Mouse (Mus musculus) MEL (cell line): ENCODE measurements around the gene Slc4a2. TPM values are rescaled to one million over a fixed set of nuclear protein-coding genes. Genes with fewer than 3 reads are reported as not detected.

Source experiments
- DNase-seq: peaks from one replicate; pipeline ENCODE4 v3.0.0; 2011; ENCODE audit warnings: low read depth, low spot score
- H3K27ac ChIP-seq: 2 replicates; pipeline ENCODE4 v1.5.1; 2012; ENCODE audit warnings: low read depth, mild to moderate bottlenecking, control low read depth, low read length, moderate library complexity; ENCODE audit not compliant: control insufficient read depth
- H3K27me3 ChIP-seq, 2 experiments: fragments of 150-350 bp in 1 of 2; sonication (generic) in 1 of 2; 2 replicates each; pipeline ENCODE4 v1.6.1; 2012; ENCODE audit warnings: low read length in 2 of 2, mild to moderate bottlenecking in 2 of 2, improper control_type of control experiment in 1 of 2, moderate library complexity in 1 of 2; ENCODE audit not compliant: insufficient read depth in 2 of 2, control insufficient read depth in 1 of 2
- H3K36me3 ChIP-seq, 2 experiments: 2 replicates each; pipeline ENCODE4 v1.6.1; 2012 to 2014; ENCODE audit warnings: low read length in 2 of 2, improper control_type of control experiment in 1 of 2, inconsistent platforms in 1 of 2, mild to moderate bottlenecking in 1 of 2; ENCODE audit not compliant: insufficient read depth in 2 of 2, control insufficient read depth in 1 of 2
- H3K4me1 ChIP-seq, 2 experiments: fragments of 150-350 bp in 1 of 2; sonication (generic) in 1 of 2; 2 replicates each; pipeline ENCODE4 v1.6.1; 2012; ENCODE audit warnings: low read length in 2 of 2, improper control_type of control experiment in 1 of 2, mild to moderate bottlenecking in 1 of 2; ENCODE audit not compliant: insufficient read depth in 2 of 2, control insufficient read depth in 1 of 2
- H3K4me3 ChIP-seq, 2 experiments: fragments of 150-350 bp in 1 of 2; sonication (generic) in 1 of 2; 2 replicates each; pipeline ENCODE4 v1.5.1; 2012; ENCODE audit warnings: low read depth in 2 of 2, low read length in 2 of 2, mild to moderate bottlenecking in 2 of 2, moderate library complexity in 2 of 2, control low read depth in 1 of 2, improper control_type of control experiment in 1 of 2; ENCODE audit not compliant: control insufficient read depth in 1 of 2, insufficient read depth in 1 of 2
- H3K79me2 ChIP-seq: 2 replicates; pipeline ENCODE4 v1.6.1; 2012; ENCODE audit warnings: mild to moderate bottlenecking, low read length, moderate library complexity; ENCODE audit not compliant: control insufficient read depth, poor library complexity, insufficient read depth
- H3K9ac ChIP-seq: 2 replicates; pipeline ENCODE4 v1.6.1; 2012; ENCODE audit warnings: low read depth, mild to moderate bottlenecking, control low read depth, low read length, moderate library complexity; ENCODE audit not compliant: control insufficient read depth, poor library complexity, severe bottlenecking
- H3K9me3 ChIP-seq: fragments of 150-350 bp; sonication (generic); replicated peaks from 2 replicates; pipeline ENCODE4 v1.6.1; 2012; ENCODE audit warnings: mild to moderate bottlenecking, low read length, improper control_type of control experiment, moderate library complexity; ENCODE audit not compliant: insufficient read depth
- CHD1 ChIP-seq: IDR thresholded peaks from 2 replicates; pipeline ENCODE4 v1.6.1; 2012; ENCODE audit warnings: low read depth, mild to moderate bottlenecking, inconsistent platforms, low read length, improper control_type of control experiment
- CHD2 ChIP-seq: IDR thresholded peaks from 2 replicates; pipeline ENCODE4 v1.6.1; 2011; ENCODE audit warnings: low read length, improper control_type of control experiment
- EP300 ChIP-seq, 2 experiments: IDR thresholded peaks; 2 replicates each; pipeline ENCODE4 v1.6.1; 2011; ENCODE audit warnings: improper control_type of control experiment in 2 of 2, low read length in 2 of 2, low read depth in 1 of 2, mild to moderate bottlenecking in 1 of 2
- ETS1 ChIP-seq: IDR thresholded peaks from 2 replicates; pipeline ENCODE4 v1.6.1; 2012; ENCODE audit warnings: low read depth, mild to moderate bottlenecking, inconsistent platforms, low read length, improper control_type of control experiment, moderate library complexity
- GABPA ChIP-seq: IDR thresholded peaks from 2 replicates; pipeline ENCODE4 v1.6.1; 2012; ENCODE audit warnings: low read depth, mild to moderate bottlenecking, inconsistent platforms, low read length, improper control_type of control experiment, moderate library complexity
- KAT2A ChIP-seq: conservative IDR thresholded peaks from 2 replicates; pipeline ENCODE4 v1.6.1; 2012; ENCODE audit warnings: low read depth, low read length, improper control_type of control experiment, inconsistent platforms
- MAFK ChIP-seq: IDR thresholded peaks from 2 replicates; pipeline ENCODE4 v1.6.1; 2011; ENCODE audit warnings: low read depth, mild to moderate bottlenecking, low read length, improper control_type of control experiment, borderline replicate concordance
- MAZ ChIP-seq: IDR thresholded peaks from 2 replicates; pipeline ENCODE4 v1.6.1; 2012; ENCODE audit warnings: low read depth, mild to moderate bottlenecking, inconsistent platforms, low read length, improper control_type of control experiment
- MEF2A ChIP-seq: IDR thresholded peaks from 2 replicates; pipeline ENCODE4 v1.6.1; 2014; ENCODE audit warnings: low read depth, mild to moderate bottlenecking, inconsistent platforms, low read length, improper control_type of control experiment; ENCODE audit not compliant: poor library complexity, insufficient replicate concordance, severe bottlenecking; ENCODE audit errors: extremely low read depth
- MYC ChIP-seq: IDR thresholded peaks from 2 replicates; pipeline ENCODE4 v1.6.1; 2011; ENCODE audit warnings: low read depth, mild to moderate bottlenecking, low read length, improper control_type of control experiment, moderate library complexity
- POLR2A ChIP-seq, 2 experiments: IDR thresholded peaks; 2 replicates each; pipeline ENCODE4 v1.6.1; 2011 to 2012; ENCODE audit warnings: low read length in 2 of 2, mild to moderate bottlenecking in 2 of 2, control low read depth in 1 of 2, improper control_type of control experiment in 1 of 2, low read depth in 1 of 2, moderate library complexity in 1 of 2; ENCODE audit not compliant: control insufficient read depth in 1 of 2, insufficient read depth in 1 of 2, poor library complexity in 1 of 2
- POLR2AphosphoS5 ChIP-seq: IDR thresholded peaks from 2 replicates; pipeline ENCODE4 v1.6.1; 2012; ENCODE audit warnings: low read depth, borderline replicate concordance, mild to moderate bottlenecking, inconsistent platforms, low read length, moderate library complexity, mixed read lengths
- RAD21 ChIP-seq: IDR thresholded peaks from 2 replicates; pipeline ENCODE4 v1.6.1; 2011; ENCODE audit warnings: mild to moderate bottlenecking, low read depth, low read length, improper control_type of control experiment
- SIN3A ChIP-seq: IDR thresholded peaks from 2 replicates; pipeline ENCODE4 v1.6.1; 2012; ENCODE audit warnings: low read length, improper control_type of control experiment, inconsistent platforms
- SMC3 ChIP-seq: IDR thresholded peaks from 2 replicates; pipeline ENCODE4 v1.6.1; 2011; ENCODE audit warnings: low read depth, low read length, improper control_type of control experiment
- TBP ChIP-seq: IDR thresholded peaks from 2 replicates; pipeline ENCODE4 v1.8.0; 2011; ENCODE audit warnings: low read depth, low read length, improper control_type of control experiment
- TCF12 ChIP-seq: IDR thresholded peaks from 2 replicates; pipeline ENCODE4 v1.6.1; 2014; ENCODE audit warnings: low read depth, mild to moderate bottlenecking, inconsistent platforms, low read length, improper control_type of control experiment, moderate library complexity
- UBTF ChIP-seq: IDR thresholded peaks from 2 replicates; pipeline ENCODE4 v1.6.1; 2012; ENCODE audit warnings: low read depth, mild to moderate bottlenecking, inconsistent platforms, low read length, improper control_type of control experiment, moderate library complexity, borderline replicate concordance; ENCODE audit not compliant: insufficient read depth
- USF1 ChIP-seq: IDR thresholded peaks from 2 replicates; pipeline ENCODE4 v1.6.1; 2014; ENCODE audit warnings: low read depth, mild to moderate bottlenecking, inconsistent platforms, low read length, improper control_type of control experiment, moderate library complexity
- USF2 ChIP-seq, 2 experiments: IDR thresholded peaks; 2 replicates each; pipeline ENCODE4 v1.6.1; 2011 to 2012; ENCODE audit warnings: improper control_type of control experiment in 2 of 2, low read length in 2 of 2, borderline replicate concordance in 1 of 2, inconsistent platforms in 1 of 2, low read depth in 1 of 2, mild to moderate bottlenecking in 1 of 2; ENCODE audit not compliant: insufficient read depth in 1 of 2
- ZKSCAN1 ChIP-seq: IDR thresholded peaks from 2 replicates; pipeline ENCODE4 v1.6.1; 2012; ENCODE audit warnings: low read depth, mild to moderate bottlenecking, inconsistent platforms, low read length, improper control_type of control experiment, moderate library complexity
- ZMIZ1 ChIP-seq: IDR thresholded peaks from 2 replicates; pipeline ENCODE4 v1.6.1; 2012; ENCODE audit warnings: low read depth, mild to moderate bottlenecking, inconsistent platforms, low read length, improper control_type of control experiment, moderate library complexity
- ZNF384 ChIP-seq: IDR thresholded peaks from 2 replicates; pipeline ENCODE4 v1.6.1; 2012; ENCODE audit warnings: low read depth, mild to moderate bottlenecking, inconsistent platforms, low read length, improper control_type of control experiment
- polyA plus RNA-seq, 2 experiments: library from polyadenylated mRNA; stranded (reverse) in 1 of 2; unstranded in 1 of 2; fragments of >175 nt in 1 of 2; fragments of >200 nt in 1 of 2; gene quantifications; 2 replicates each; pipeline versions ENCODE4 v1.2.1 to v1.2.4; 2012; ENCODE audit warnings: low replicate concordance in 2 of 2, low read depth in 1 of 2; ENCODE audit not compliant: insufficient read length in 2 of 2, insufficient read depth in 1 of 2, missing spikeins in 1 of 2
- total RNA-seq: library from RNA; depleted of rRNA; stranded (reverse); fragments of 300-350 nt; gene quantifications from 2 replicates; pipeline ENCODE4 v1.2.3, GENCODE M21; 2012

Slc4a2 gene
- total and polyA plus RNA-seq, 3 experiments: 20.9 to 56.3 TPM; not detected in 1

DNA sequence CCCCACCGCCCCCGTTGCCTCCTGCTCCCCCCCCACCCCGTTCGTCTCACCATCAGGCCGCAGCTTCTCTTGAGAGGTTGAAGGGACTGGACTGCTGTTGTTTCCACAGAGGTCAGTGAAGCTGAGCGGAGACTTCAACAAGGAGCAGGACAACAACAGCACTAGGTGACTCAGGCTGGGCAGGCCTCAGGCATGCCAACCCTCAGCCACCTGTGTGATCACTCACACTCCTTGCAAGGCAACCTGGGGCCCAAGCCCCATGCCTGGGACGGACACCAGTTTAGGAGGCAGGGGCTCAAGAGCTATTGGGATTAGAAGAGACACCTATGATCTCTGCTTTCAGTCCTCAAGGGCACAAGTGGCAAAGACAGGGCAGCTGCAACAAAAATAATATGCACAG lies 31.8 kb upstream of the Slc4a2 start, which contains the start of gene Atg9b:
Gene Atg9b, minus strand, starts transcription at position 280 of the 400 bp plus-strand sequence.
- no peaks in the 10 kb centered on the region for H3K27me3 ChIP-seq
- peaks cover 10 to 19% of the 10 kb centered on the region in 2 experiments for H3K4me1 ChIP-seq
- no peaks in the 10 kb centered on the region for H3K9me3 ChIP-seq
- H3K36me3 ChIP-seq: peaks cover 0 to 14% of the 10 kb centered on the region in 2 experiments; a peak in 2 of 4 replicates
- H3K79me2 ChIP-seq: peaks cover 21% of the 10 kb centered on the region
- peak within 1 kb of the TSS; percentile 90 for H3K27ac ChIP-seq
- H3K9ac ChIP-seq: peak within 1 kb of the TSS; percentile 56
- H3K4me3 ChIP-seq: no peak within 1 kb of the TSS
- TF ChIP-seq TCF12: no peak
- TF ChIP-seq ZMIZ1: no peak
- TF ChIP-seq USF1: no peak
- TF ChIP-seq MAFK: no peak
- DNase-seq: no peak

- H3K9ac ChIP-seq: peak overlapping the region; percentile 56
- peak overlapping the region; percentile 90; the same call in 1 of the 2 replicates for H3K27ac ChIP-seq
- H3K9me3 ChIP-seq: no peaks in the 10 kb centered on the region
- peaks cover 12% of the 10 kb centered on the region for H3K79me2 ChIP-seq
- DNase-seq: no peak
- no peaks in the 10 kb centered on the region for H3K27me3 ChIP-seq
- H3K4me3 ChIP-seq: no peak overlapping the region
- H3K4me1 ChIP-seq: peaks cover 14 to 16% of the 10 kb centered on the region in 2 experiments
- H3K36me3 ChIP-seq: peaks cover 0 to 18% of the 10 kb centered on the region in 2 experiments; a peak in 3 of 4 replicates
- no peak for TF ChIP-seq KAT2A
- no peak for TF ChIP-seq MEF2A
- no peak for TF ChIP-seq UBTF
- no peak for TF ChIP-seq EP300 (IDR thresholded peaks at IDR 0.05; ENCODE audit: low read depth in 1 of 2, low read length in 2 of 2)
Observed at GRCm38 (mm10) chr5:24392724-24393123, 30.9 kb upstream of the Slc4a2 start.

DNA sequence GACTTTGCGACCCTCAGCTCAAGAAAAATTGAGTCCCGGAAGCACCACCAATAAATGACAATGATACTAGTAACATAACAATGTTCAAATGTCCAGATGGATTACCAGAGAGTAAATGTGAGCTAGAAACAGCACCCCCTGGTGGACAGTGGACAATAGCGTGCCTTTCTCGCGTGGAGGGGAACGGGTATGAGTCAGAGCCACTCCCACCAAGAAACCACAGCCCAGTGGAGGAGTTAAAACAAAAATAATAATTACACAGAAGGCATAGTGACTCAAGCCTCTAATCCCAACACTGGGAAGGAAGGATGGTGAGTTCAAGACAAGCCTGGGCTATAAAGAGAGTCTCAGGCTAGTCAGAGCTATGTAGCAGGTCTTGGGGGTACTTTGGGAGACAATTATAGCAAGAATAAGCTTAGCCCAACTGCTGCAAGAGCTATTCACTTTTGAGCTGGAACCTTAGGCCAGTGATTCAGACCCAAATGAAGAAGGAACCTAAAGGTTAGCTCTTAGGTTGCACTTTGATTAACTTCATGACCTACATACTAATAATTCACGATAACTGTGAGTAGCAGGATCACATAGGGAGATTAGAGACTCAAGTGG lies 30.1 kb upstream of the Slc4a2 start, which contains the start of gene Abcb8:
Gene Abcb8, plus strand, starts transcription at position 272 of the 606 bp plus-strand sequence.
- H3K4me1 ChIP-seq: peaks cover 14 to 19% of the 10 kb centered on the region in 2 experiments
- peak within 1 kb of the TSS; percentile 83 to 91 for H3K4me3 ChIP-seq
- DNase-seq: peak; percentile 98
- no peaks in the 10 kb centered on the region for H3K9me3 ChIP-seq
- H3K27ac ChIP-seq: peak within 1 kb of the TSS; percentile 90
- H3K9ac ChIP-seq: peak within 1 kb of the TSS; percentile 85
- no peaks in the 10 kb centered on the region for H3K27me3 ChIP-seq
- peaks cover 0 to 18% of the 10 kb centered on the region in 2 experiments; a peak in 3 of 4 replicates for H3K36me3 ChIP-seq
- H3K79me2 ChIP-seq: peaks cover 6% of the 10 kb centered on the region
- TF ChIP-seq ZKSCAN1 (no peak), EP300 (IDR thresholded peaks at IDR 0.05; ENCODE audit: low read depth in 1 of 2, low read length in 2 of 2) (peak; percentile 53 to 60; a peak in 2 of 4 replicates), GABPA (no peak), TBP (peak; percentile 77), ETS1 (peak; percentile 69; the same call in 1 of the 2 replicates), MYC (peak; percentile 94), USF1 (no peak), USF2 (IDR thresholded peaks at IDR 0.05; ENCODE audit: borderline replicate concordance in 1 of 2, insufficient read depth in 1 of 2, low read depth in 1 of 2, low read length in 2 of 2) (no peak), SIN3A (peak; percentile 85), POLR2AphosphoS5 (no peak), RAD21 (peak; percentile 68), MAZ (peak; percentile 65; the same call in 1 of the 2 replicates), UBTF (no peak), POLR2A (IDR thresholded peaks at IDR 0.05; ENCODE audit: control insufficient read depth in 1 of 2, insufficient read depth in 1 of 2, low read depth in 1 of 2, low read length in 2 of 2, poor library complexity in 1 of 2) (peak; percentile 18 to 23; a peak in 1 of 4 replicates), CHD1 (no peak), ZMIZ1 (no peak), MAFK (no peak; the same call in 1 of the 2 replicates), CHD2 (peak; percentile 92), SMC3 (peak; percentile 92), ZNF384 (no peak)
